In genomic region chr7:143006756-143007598, GRCm38 (mm10) we compare ENCODE assay signal across 9 mouse cellular contexts. TPM values are rescaled to one million over a fixed set of nuclear protein-coding genes. Genes with fewer than 3 reads are reported as not detected.
DNase-seq lines count a peak whose midpoint lies in the region; ATAC-seq lines count a peak whose summit lies in the region.
"Had no signal": no experiment of that assay in that cellular context is flagged by ENCODE, and none has a peak within 500 bp of the region (broad histone marks: within the 10 kb centered on the region; RNA-seq: fewer than 3 reads in every experiment).

No protein-coding gene starts in this region.

- DNase-seq in heart, postnatal 10 days, result no peak
- peak; percentile 9 for DNase-seq in neural tube, embryonic 11.5 days (ENCODE audit: low spot score)
- no peak for DNase-seq in neural tube, embryonic 10.5 days (ENCODE audit: extremely low spot score, low spot score)
- peak; percentile 25 for DNase-seq in naive thymus-derived CD4-positive, alpha-beta T cell, adult 2 months (ENCODE audit: low read depth)
- no peak for DNase-seq in left cerebral cortex, adult 8-10 months (ENCODE audit: low spot score in 2 of 2)
- no peak for DNase-seq in left cerebral cortex, adult 11 months (ENCODE audit: low spot score)

- no peaks in the 10 kb centered on the region for H3K9me3 ChIP-seq in heart, embryonic 11.5 days (replicated peaks; ENCODE audit: control insufficient read depth, low read length)
- no peaks in the 10 kb centered on the region for H3K9me3 ChIP-seq in neural tube, embryonic 11.5 days (ENCODE audit: control insufficient read depth, low read length)

- intact Hi-C loops in heart, postnatal 10 days (cut with DNase I), result loop anchor here (2.0 to 5.0 kb wide), 3 partner anchors 112 to 460 kb away; no protein-coding TSS in a partner anchor

- ATAC-seq in heart, embryonic 11.5 days (replicated peaks; ENCODE audit: insufficient number of reproducible peaks, low FRiP score, low TSS enrichment), result no peak
- no peak for ATAC-seq in neural tube, embryonic 11.5 days (ENCODE audit: insufficient read depth, low FRiP score, low TSS enrichment)
- peak; percentile 3; the same call in 1 of the 2 replicates for ATAC-seq in granulocyte monocyte progenitor cell, adult 5-6 weeks (replicated peaks; ENCODE audit: poor library complexity, severe bottlenecking)

- WGBS in heart, embryonic 11.5 days (ENCODE audit: insufficient replicate concordance), result 71% methylated on average over 8 of the region's 8 CpGs
- WGBS in neural tube, embryonic 11.5 days, result 94% methylated on average over 8 of the region's 8 CpGs

- peak overlapping the region; percentile 30 for H3K4me3 ChIP-seq in heart, embryonic 11.5 days (ENCODE audit: low read depth, low read length)
- no peak overlapping the region for H3K4me3 ChIP-seq in neural tube, embryonic 11.5 days (ENCODE audit: low read depth, low read length)

- H3K4me1 ChIP-seq in heart, embryonic 11.5 days (ENCODE audit: control insufficient read depth, insufficient read depth, low read length), result peaks cover 34% of the 10 kb centered on the region
- 0 out of 2 replicates have a peak, but pooled peaks cover under 1% of the 10 kb centered on the region for H3K4me1 ChIP-seq in neural tube, embryonic 11.5 days (ENCODE audit: control insufficient read depth, insufficient read depth, low read length)

- peak overlapping the region; percentile 65 for H3K9ac ChIP-seq in heart, embryonic 11.5 days (ENCODE audit: low read depth, low read length)
- H3K9ac ChIP-seq in neural tube, embryonic 11.5 days (ENCODE audit: low read length), result no peak overlapping the region; the same call in 1 of the 2 replicates
- H3K9ac ChIP-seq: hindbrain, embryonic 14.5 days had no signal

- H3K4me2 ChIP-seq in heart, embryonic 11.5 days, result peak overlapping the region; percentile 53
- H3K4me2 ChIP-seq in neural tube, embryonic 11.5 days (ENCODE audit: low read depth), result peak overlapping the region; percentile 14; the same call in 1 of the 2 replicates
- H3K4me2 ChIP-seq: hindbrain, embryonic 14.5 days had no signal

- H3K27ac ChIP-seq in heart, embryonic 11.5 days (ENCODE audit: low read depth, low read length), result peak overlapping the region; percentile 95
- no peak overlapping the region for H3K27ac ChIP-seq in neural tube, embryonic 11.5 days (ENCODE audit: low read depth, low read length)
- H3K27ac ChIP-seq: hindbrain, embryonic 14.5 days had no signal

- H3K27me3 ChIP-seq in heart, embryonic 11.5 days (ENCODE audit: control insufficient read depth, insufficient read depth, low read length), result no peaks in the 10 kb centered on the region
- no peaks in the 10 kb centered on the region for H3K27me3 ChIP-seq in neural tube, embryonic 11.5 days (ENCODE audit: control insufficient read depth, insufficient read depth, low read length)

- H3K36me3 ChIP-seq in heart, embryonic 11.5 days (ENCODE audit: control insufficient read depth, insufficient read depth, low read length), result no peaks in the 10 kb centered on the region
- H3K36me3 ChIP-seq in neural tube, embryonic 11.5 days (ENCODE audit: control insufficient read depth, insufficient read depth, low read length), result no peaks in the 10 kb centered on the region

RNA-seq across cellular contexts. Expression of gene Tspan32, which starts 2.1 kb away (rescaled TPM):
- polyA plus RNA-seq in heart, embryonic 11.5 days (2014; fragmentation: Nextera tagmentation; extraction: Ambion mirVana), result 18.2 and 19.5 TPM in 2 replicates
- 1 to 10 TPM in 1 of 2 experiments, under 1 TPM in 1; 0.81 to 1.2 TPM for total RNA-seq in heart, postnatal 10 days (2021)
- 4.4 and 4.6 TPM in 2 replicates for polyA plus RNA-seq in neural tube, embryonic 11.5 days (2014; fragmentation: Nextera tagmentation; extraction: Ambion mirVana)
- 140 and 158 TPM in 2 replicates for total RNA-seq in granulocyte monocyte progenitor cell, adult 5-6 weeks (2014; fragmentation: Nextera tagmentation)
- total RNA-seq in granulocyte monocyte progenitor cell, adult 5-6 weeks (2017), result 95.1 and 117 TPM in 2 replicates
- total RNA-seq in left cerebral cortex, adult 8-10 months (2022), result under 1 TPM; 0.18 to 0.44 (median 0.29) TPM

RNA-seq across cellular contexts. Expression of gene Ascl2, which starts 37.9 kb away (rescaled TPM):
- 0.42 and 0.44 TPM in 2 replicates for polyA plus RNA-seq in heart, embryonic 11.5 days (2014; fragmentation: Nextera tagmentation; extraction: Ambion mirVana)
- not detected for total RNA-seq in heart, postnatal 10 days (2021)
- polyA plus RNA-seq in neural tube, embryonic 11.5 days (2014; fragmentation: Nextera tagmentation; extraction: Ambion mirVana), result 0.31 and 0.66 TPM in 2 replicates
- 2.0 TPM in 2 replicates for total RNA-seq in granulocyte monocyte progenitor cell, adult 5-6 weeks (2014; fragmentation: Nextera tagmentation)
- total RNA-seq in granulocyte monocyte progenitor cell, adult 5-6 weeks (2017), result 0.34 and 0.82 TPM in 2 replicates
- under 1 TPM in 3 of 4 experiments, not detected in 1; 0.21 to 0.53 (median 0.46) TPM for total RNA-seq in left cerebral cortex, adult 8-10 months (2022)

RNA-seq across cellular contexts. Expression of gene Cd81, which starts 45.6 kb away (rescaled TPM):
- polyA plus RNA-seq in heart, embryonic 11.5 days (2014; fragmentation: Nextera tagmentation; extraction: Ambion mirVana), result 632 and 701 TPM in 2 replicates
- 100 to 1,000 TPM; 630 to 639 TPM for total RNA-seq in heart, postnatal 10 days (2021)
- polyA plus RNA-seq in neural tube, embryonic 11.5 days (2014; fragmentation: Nextera tagmentation; extraction: Ambion mirVana), result 282 and 291 TPM in 2 replicates
- total RNA-seq in granulocyte monocyte progenitor cell, adult 5-6 weeks (2014; fragmentation: Nextera tagmentation), result 63.8 and 77.3 TPM in 2 replicates
- 159 and 201 TPM in 2 replicates for total RNA-seq in granulocyte monocyte progenitor cell, adult 5-6 weeks (2017)
- total RNA-seq in left cerebral cortex, adult 8-10 months (2022), result 100 to 1,000 TPM; 406 to 526 (median 451) TPM

Comparison
In these comparisons a context has a peak if more than half of its experiments do, and no peak if none do; other contexts are left out.
1. DNase-seq: peak in neural tube, embryonic 11.5 days (single experiment) and naive thymus-derived CD4-positive, alpha-beta T cell, adult 2 months (single experiment); none in heart, postnatal 10 days (0 of 2), neural tube, embryonic 10.5 days (single experiment), left cerebral cortex, adult 8-10 months (0 of 2) and left cerebral cortex, adult 11 months (single experiment).
2. RNA of gene Tspan32, which starts 2.1 kb away (total RNA-seq): 95.1 to 158 TPM in granulocyte monocyte progenitor cell, adult 5-6 weeks; 0.81 to 1.2 TPM in heart, postnatal 10 days and 0.18 to 0.44 TPM in left cerebral cortex, adult 8-10 months; every median in the first group is over 10 times any median in the second.